Mouse (Mus musculus): ENCODE measurements at regions not wholly inside any gene's neighbourhood (a gene's known extent, or its start where the extent isn't known, plus 50 kb on each side); places are given as distances from the start of the nearest gene placed in this dataset.
"Not testable (repeated sequence)": the region's sequence is repeated elsewhere in the genome, so short reads cannot be mapped to it uniquely, and the experiment has no call there.

GRCm38 (mm10) chrX:93088976-93089375 is 197.3 kb upstream of the Arx start:
- DNase-seq (ENCODE audit: low spot score in 2 of 2) = no peak
- no peak for TF ChIP-seq CTCF (conservative IDR thresholded peaks at IDR 0.05)
- no peak overlapping the region for H3K4me3 ChIP-seq
- no peak overlapping the region for H3K27ac ChIP-seq

GRCm38 (mm10) chrX:93097551-93097950 is 188.7 kb upstream of the Arx start:
- Histone ChIP-seq H3K4me3 (no peak overlapping the region), H3K27ac (no peak overlapping the region)
- TF ChIP-seq CTCF (conservative IDR thresholded peaks at IDR 0.05) = no peak
- no peak for DNase-seq (ENCODE audit: low spot score in 2 of 2)

GRCm38 (mm10) chrX:93107930-93108567 is 178.2 kb upstream of the Arx start:
- DNase-seq (ENCODE audit: low spot score in 2 of 2) = no peak
- no peak for TF ChIP-seq CTCF (conservative IDR thresholded peaks at IDR 0.05)
- H3K27ac ChIP-seq = no peak overlapping the region
- no peak overlapping the region for H3K4me3 ChIP-seq

GRCm38 (mm10) chrX:93154367-93154766 is 131.9 kb upstream of the Arx start:
- not testable (repeated sequence) for H3K4me3 ChIP-seq; H3K27ac ChIP-seq; DNase-seq (ENCODE audit: low spot score in 2 of 2)

- Histone ChIP-seq H3K27ac (no peak overlapping the region), H3K4me3 (no peak overlapping the region)
- no peak for DNase-seq (ENCODE audit: low spot score in 2 of 2)
- TF ChIP-seq CTCF (conservative IDR thresholded peaks at IDR 0.05) = no peak
Observed at GRCm38 (mm10) chrX:93159105-93159504, 127.1 kb upstream of the Arx start.

GRCm38 (mm10) chrX:93160956-93161355 is 125.3 kb upstream of the Arx start:
- DNase-seq (ENCODE audit: low spot score in 2 of 2) = no peak
- TF ChIP-seq CTCF (conservative IDR thresholded peaks at IDR 0.05) = no peak
- no peak overlapping the region for H3K27ac ChIP-seq
- H3K4me3 ChIP-seq = no peak overlapping the region

Small RNA genes in the stretch of these regions (microRNA-seq; reads per million reads assigned to microRNA genes)
- 0 reads per million in 2 experiments for gene Gm24973
